Mouse (Mus musculus) stomach, embryonic 14.5 days (tissue): ENCODE measurements around the gene Gm7029. TPM values are rescaled to one million over a fixed set of nuclear protein-coding genes. Genes with fewer than 3 reads are reported as not detected.
"Not testable (repeated sequence)": the region's sequence is repeated elsewhere in the genome, so short reads cannot be mapped to it uniquely, and the experiment has no call there.

Source experiments
- ATAC-seq: fragments of 200-750 bp; cut with Nextera tagmentation; 2 replicates; pipeline ENCODE4 v1.8.0; 2017; ENCODE audit warnings: low read depth, moderate TSS enrichment; ENCODE audit not compliant: insufficient number of reproducible peaks, insufficient read depth, low FRiP score
- H3K27ac ChIP-seq: fragments of 300-500 bp; sonication (generic); 2 replicates; pipeline ENCODE4 v1.5.1; 2014; ENCODE audit warnings: mild to moderate bottlenecking, low read length, moderate library complexity, mixed read lengths
- H3K27me3 ChIP-seq: fragments of 300-500 bp; sonication (generic); 2 replicates; pipeline ENCODE4 v1.6.1; 2014; ENCODE audit warnings: low read length, control low read depth, mixed read lengths; ENCODE audit not compliant: control insufficient read depth, insufficient read depth
- H3K36me3 ChIP-seq: fragments of 300-500 bp; sonication (generic); 2 replicates; pipeline ENCODE4 v1.6.1; 2014; ENCODE audit warnings: mild to moderate bottlenecking, control low read depth, low read length, moderate library complexity, mixed read lengths; ENCODE audit not compliant: control insufficient read depth, insufficient read depth
- H3K4me1 ChIP-seq: fragments of 300-500 bp; sonication (generic); 2 replicates; pipeline ENCODE4 v1.6.1; 2014; ENCODE audit warnings: low read length, control low read depth, mixed read lengths; ENCODE audit not compliant: control insufficient read depth, insufficient read depth
- H3K4me2 ChIP-seq: fragments of 300-500 bp; sonication (generic); replicated peaks from 2 replicates; pipeline ENCODE4 v1.6.1; 2014; ENCODE audit warnings: low read depth, low read length, control low read depth
- H3K4me3 ChIP-seq: fragments of 300-500 bp; sonication (generic); 2 replicates; pipeline ENCODE4 v1.5.1; 2014; ENCODE audit warnings: low read depth, low read length, control low read depth
- H3K9ac ChIP-seq: fragments of 300-500 bp; sonication (generic); replicated peaks from 2 replicates; pipeline ENCODE4 v1.6.1; 2014; ENCODE audit warnings: low read depth, mild to moderate bottlenecking, control low read depth, low read length, moderate library complexity, mixed read lengths
- H3K9me3 ChIP-seq: fragments of 300-500 bp; sonication (generic); 2 replicates; pipeline ENCODE4 v1.6.1; 2016; ENCODE audit warnings: low read depth, low read length, control low read depth; ENCODE audit not compliant: control insufficient read depth
- WGBS: fragments of 180-500 bp; shearing (Covaris S2); extraction: QIAGEN DNeasy Blood & Tissue Kit; methylation state at CpG from one replicate; pipeline ENCODE4 v1.1.7; 2014; 5-methylcytosine and 5-hydroxymethylcytosine counted together
- polyA plus RNA-seq: library from polyadenylated mRNA; unstranded; fragments of >200 nt; fragmentation: Nextera tagmentation; extraction: Ambion mirVana; gene quantifications from 2 replicates; pipeline ENCODE4 v1.2.1, GENCODE M21; 2014

Gm7029 gene
- polyA plus RNA-seq, 1 experiment from 2014 or later = not detected

GRCm38 (mm10) chr17:33897114-33897794 is 23.6 kb downstream of the Gm7029 start:
- no peak for ATAC-seq

GRCm38 (mm10) chr17:33898193-33898592 is 24.6 kb downstream of the Gm7029 start:
- H3K9me3 ChIP-seq, H3K9ac ChIP-seq, H3K4me1 ChIP-seq, ATAC-seq, H3K27ac ChIP-seq, H3K36me3 ChIP-seq, H3K4me3 ChIP-seq, H3K4me2 ChIP-seq, H3K27me3 ChIP-seq: not testable (repeated sequence)
- WGBS = 76% methylated on average over 4 of the region's 4 CpGs

More at GRCm38 (mm10) chr17:33897114-33897794, 23.6 kb downstream of the Gm7029 start:
- no peaks in the 10 kb centered on the region for H3K36me3 ChIP-seq
- no peaks in the 10 kb centered on the region for H3K4me1 ChIP-seq
- H3K9me3 ChIP-seq = no peaks in the 10 kb centered on the region
- no peak overlapping the region for H3K4me2 ChIP-seq
- no peak overlapping the region for H3K4me3 ChIP-seq
- 36% methylated on average over 6 of the region's 6 CpGs for WGBS
- no peak overlapping the region for H3K27ac ChIP-seq
- H3K27me3 ChIP-seq = no peaks in the 10 kb centered on the region
- H3K9ac ChIP-seq = no peak overlapping the region

- WGBS = 70% methylated on average over 4 of the region's 4 CpGs
- H3K4me1 ChIP-seq = no peaks in the 10 kb centered on the region
- no peaks in the 10 kb centered on the region for H3K27me3 ChIP-seq
- H3K9ac ChIP-seq = no peak overlapping the region
- H3K4me3 ChIP-seq = no peak overlapping the region
- H3K9me3 ChIP-seq = no peaks in the 10 kb centered on the region
- H3K27ac ChIP-seq = no peak overlapping the region
- H3K4me2 ChIP-seq = no peak overlapping the region
- ATAC-seq = no peak
- no peaks in the 10 kb centered on the region for H3K36me3 ChIP-seq
Measured at GRCm38 (mm10) chr17:33899642-33900041, 26.0 kb downstream of the Gm7029 start.

GRCm38 (mm10) chr17:33900281-33900988 is 26.8 kb downstream of the Gm7029 start:
- Histone ChIP-seq H3K9ac (no peak overlapping the region), H3K27me3 (no peaks in the 10 kb centered on the region), H3K4me3 (no peak overlapping the region), H3K4me1 (no peaks in the 10 kb centered on the region), H3K9me3 (no peaks in the 10 kb centered on the region), H3K27ac (no peak overlapping the region), H3K4me2 (no peak overlapping the region), H3K36me3 (no peaks in the 10 kb centered on the region)
- ATAC-seq = no peak
- 59% methylated on average over 7 of the region's 7 CpGs for WGBS

- Histone ChIP-seq H3K27ac (no peak overlapping the region), H3K27me3 (no peaks in the 10 kb centered on the region), H3K4me3 (no peak overlapping the region), H3K4me2 (no peak overlapping the region), H3K4me1 (no peaks in the 10 kb centered on the region), H3K9ac (no peak overlapping the region), H3K36me3 (no peaks in the 10 kb centered on the region), H3K9me3 (no peaks in the 10 kb centered on the region)
- ATAC-seq = no peak
- 78% methylated on average over 4 of the region's 4 CpGs for WGBS
Measured at GRCm38 (mm10) chr17:33900989-33901314, 27.3 kb downstream of the Gm7029 start.

- H3K4me1 ChIP-seq = no peaks in the 10 kb centered on the region
- H3K9ac ChIP-seq = no peak overlapping the region
- no peak overlapping the region for H3K4me2 ChIP-seq
- no peaks in the 10 kb centered on the region for H3K36me3 ChIP-seq
- H3K27ac ChIP-seq = no peak overlapping the region
- WGBS = 69% methylated on average over 4 of the region's 4 CpGs
- H3K9me3 ChIP-seq = no peaks in the 10 kb centered on the region
- no peaks in the 10 kb centered on the region for H3K27me3 ChIP-seq
- no peak overlapping the region for H3K4me3 ChIP-seq
- no peak for ATAC-seq
Measured at GRCm38 (mm10) chr17:33901653-33902052, 28.0 kb downstream of the Gm7029 start.

- Histone ChIP-seq H3K4me1 (no peaks in the 10 kb centered on the region), H3K27me3 (no peaks in the 10 kb centered on the region), H3K4me2 (no peak overlapping the region), H3K36me3 (no peaks in the 10 kb centered on the region), H3K9ac (no peak overlapping the region), H3K4me3 (no peak overlapping the region), H3K9me3 (no peaks in the 10 kb centered on the region), H3K27ac (no peak overlapping the region)
- WGBS = 43% methylated on average over 4 of the region's 4 CpGs
- ATAC-seq = no peak
Measured at GRCm38 (mm10) chr17:33902079-33902478, 28.4 kb downstream of the Gm7029 start.

GRCm38 (mm10) chr17:33902491-33902890 is 28.9 kb downstream of the Gm7029 start:
- no peaks in the 10 kb centered on the region for H3K4me1 ChIP-seq
- H3K4me2 ChIP-seq = no peak overlapping the region
- H3K4me3 ChIP-seq = no peak overlapping the region
- H3K9ac ChIP-seq = no peak overlapping the region
- no peaks in the 10 kb centered on the region for H3K36me3 ChIP-seq
- no peak overlapping the region for H3K27ac ChIP-seq
- no peaks in the 10 kb centered on the region for H3K27me3 ChIP-seq
- H3K9me3 ChIP-seq = no peaks in the 10 kb centered on the region
- 76% methylated on average over 7 of the region's 7 CpGs for WGBS
- no peak for ATAC-seq
